Mouse (Mus musculus): ENCODE results near the gene Lrpprc.

DNA sequence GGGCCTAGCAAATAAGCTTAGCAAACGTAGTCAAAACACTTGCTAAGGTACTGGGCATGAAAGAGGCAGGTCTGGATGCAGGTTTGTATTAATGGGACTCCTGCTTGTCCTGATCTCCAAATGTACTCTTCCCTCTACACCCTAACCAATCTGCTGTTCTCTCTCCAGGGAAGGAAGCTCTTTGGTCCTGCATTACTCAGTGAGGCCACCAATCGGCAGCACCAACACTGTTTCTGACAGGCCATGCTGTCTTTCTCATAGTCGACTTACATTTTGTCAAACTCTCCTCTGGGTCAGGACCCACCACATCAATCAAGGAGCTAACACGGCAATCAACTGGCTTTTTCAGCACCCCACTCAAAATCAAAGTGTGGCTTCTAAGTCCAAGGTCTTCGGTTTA is 5.4 kb downstream of the Lrpprc start:
- peak; percentile 39 for TF ChIP-seq CTCF (conservative IDR thresholded peaks at IDR 0.05; ENCODE audit: low read length)
- TF ChIP-seq NANOG (IDR thresholded peaks at IDR 0.05; ENCODE audit: borderline replicate concordance, low read length) = no peak
- TF ChIP-seq POU5F1 (IDR thresholded peaks at IDR 0.05; ENCODE audit: borderline replicate concordance, low read length) = no peak
